Comparison of ENCODE assay signal across 9 mouse cellular contexts in the genomic region with DNA sequence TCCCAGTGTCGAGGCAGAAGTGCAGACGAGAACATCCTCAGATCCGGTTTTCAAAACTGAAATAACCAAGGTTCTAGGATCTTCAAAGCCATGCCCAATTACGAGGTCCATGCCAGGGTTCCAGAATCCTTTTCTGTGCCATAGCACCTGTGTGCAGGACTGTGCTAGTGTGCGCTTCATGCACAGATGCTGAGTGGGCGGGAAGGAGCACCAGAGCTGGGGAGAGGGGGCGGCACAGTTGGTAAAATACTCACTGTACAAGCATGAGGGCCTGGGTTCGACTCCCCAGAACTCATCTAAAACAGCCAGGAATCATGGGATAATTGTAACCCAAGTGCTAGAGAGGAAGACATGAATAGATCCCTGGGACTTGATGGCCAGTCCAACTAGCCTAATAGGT.
"Had no signal": no experiment of that assay in that cellular context is flagged by ENCODE, and none has a peak within 500 bp of the region (broad histone marks: within the 10 kb centered on the region; RNA-seq: fewer than 3 reads in every experiment).

No protein-coding gene starts in this region.

- H3K27ac ChIP-seq: limb, embryonic 10.5 days; liver, embryonic 15.5 days; midbrain, embryonic 13.5 days; stomach, postnatal 0 days had no signal

- DNase-seq: kidney, adult 8-10 months; kidney, postnatal 36 days; lung, adult 2 months; lung, postnatal 36 days; thymus, postnatal 4 days had no signal

- H3K4me3 ChIP-seq: limb, embryonic 10.5 days; liver, embryonic 15.5 days; midbrain, embryonic 13.5 days had no signal
